Mouse (Mus musculus) embryonic facial prominence, embryonic 10.5 days (tissue): ENCODE data around the gene Rrp15. TPM values are rescaled to one million over a fixed set of nuclear protein-coding genes. Genes with fewer than 3 reads are reported as not detected.

Experiments
- DNase-seq: peaks from one replicate; pipeline ENCODE4 v3.0.0-alpha.2; 2017; ENCODE audit warnings: low spot score
- H3K27ac ChIP-seq: fragments of 300-500 bp; sonication (generic); replicated peaks from 2 replicates; pipeline ENCODE4 v1.5.1; 2016; ENCODE audit warnings: mild to moderate bottlenecking
- H3K27me3 ChIP-seq: fragments of 300-500 bp; sonication (generic); replicated peaks from 2 replicates; pipeline ENCODE4 v1.6.1; 2016; ENCODE audit warnings: low read depth, mild to moderate bottlenecking; ENCODE audit not compliant: poor library complexity, severe bottlenecking
- H3K36me3 ChIP-seq: fragments of 300-500 bp; sonication (generic); replicated peaks from 2 replicates; pipeline ENCODE4 v1.6.1; 2016; ENCODE audit warnings: mild to moderate bottlenecking, moderate library complexity
- H3K4me1 ChIP-seq: fragments of 300-500 bp; sonication (generic); 2 replicates; pipeline ENCODE4 v1.6.1; 2016
- H3K4me3 ChIP-seq: fragments of 300-500 bp; sonication (generic); 2 replicates; pipeline ENCODE4 v1.5.1; 2016; ENCODE audit warnings: mild to moderate bottlenecking, moderate library complexity
- H3K9me3 ChIP-seq: fragments of 300-500 bp; sonication (generic); 2 replicates; pipeline ENCODE4 v1.6.1; 2016; ENCODE audit warnings: mild to moderate bottlenecking
- WGBS: fragments of 180-500 bp; shearing (Covaris S2); methylation state at CpG from one replicate; pipeline ENCODE4 v1.1.7; 2016; 5-methylcytosine and 5-hydroxymethylcytosine counted together
- polyA plus RNA-seq: library from polyadenylated mRNA; unstranded; fragments of >200 nt; fragmentation: Nextera tagmentation; extraction: Ambion mirVana; gene quantifications from 2 replicates; pipeline ENCODE4 v1.2.1, GENCODE M21; 2016

Gene Rrp15
- polyA plus RNA-seq, 1 experiment from 2014 or later = 94.0 TPM

- Histone ChIP-seq H3K27me3 (no peaks in the 10 kb centered on the region), H3K9me3 (no peaks in the 10 kb centered on the region), H3K27ac (no peak overlapping the region), H3K4me3 (no peak overlapping the region), H3K36me3 (peaks cover 6% of the 10 kb centered on the region; the same call in 1 of the 2 replicates), H3K4me1 (peaks cover 12% of the 10 kb centered on the region)
- no peak for DNase-seq
- 88% methylated on average over 9 of the region's 9 CpGs for WGBS
These were observed 57.5 kb downstream of the Rrp15 start for GRCm38 (mm10) chr1:186691708-186692107.

- Histone ChIP-seq H3K27ac (no peak overlapping the region), H3K4me3 (no peak overlapping the region), H3K27me3 (no peaks in the 10 kb centered on the region), H3K9me3 (no peaks in the 10 kb centered on the region), H3K36me3 (no peaks in the 10 kb centered on the region), H3K4me1 (peaks cover 16% of the 10 kb centered on the region)
- DNase-seq = no peak
- 87% methylated on average over 3 of the region's 3 CpGs for WGBS
These were observed 65.1 kb downstream of the Rrp15 start for GRCm38 (mm10) chr1:186684041-186684440.

GRCm38 (mm10) chr1:186682606-186683005 lies 66.6 kb downstream of the Rrp15 start:
- no peaks in the 10 kb centered on the region for H3K27me3 ChIP-seq
- H3K4me3 ChIP-seq = no peak overlapping the region
- H3K4me1 ChIP-seq = peaks cover 16% of the 10 kb centered on the region
- H3K9me3 ChIP-seq = no peaks in the 10 kb centered on the region
- DNase-seq = no peak
- WGBS = 32% methylated on average over 7 of the region's 7 CpGs
- no peaks in the 10 kb centered on the region for H3K36me3 ChIP-seq
- H3K27ac ChIP-seq = peak overlapping the region; percentile 36; the same call in 1 of the 2 replicates

- 82% methylated on average over 12 of the region's 12 CpGs for WGBS
- peaks cover 23% of the 10 kb centered on the region for H3K4me1 ChIP-seq
- H3K9me3 ChIP-seq = no peaks in the 10 kb centered on the region
- H3K27me3 ChIP-seq = no peaks in the 10 kb centered on the region
- DNase-seq = no peak
- no peak overlapping the region for H3K4me3 ChIP-seq
- H3K27ac ChIP-seq = no peak overlapping the region
- H3K36me3 ChIP-seq = no peaks in the 10 kb centered on the region
These were observed 71.5 kb downstream of the Rrp15 start for GRCm38 (mm10) chr1:186677614-186678013.

- no peak overlapping the region for H3K4me3 ChIP-seq
- WGBS = 67% methylated on average over 5 of the region's 5 CpGs
- H3K4me1 ChIP-seq = peaks cover 16% of the 10 kb centered on the region; the same call in 1 of the 2 replicates
- no peak overlapping the region for H3K27ac ChIP-seq
- H3K36me3 ChIP-seq = no peaks in the 10 kb centered on the region
- H3K9me3 ChIP-seq = no peaks in the 10 kb centered on the region
- DNase-seq = no peak
- H3K27me3 ChIP-seq = no peaks in the 10 kb centered on the region
These were observed 73.0 kb downstream of the Rrp15 start for GRCm38 (mm10) chr1:186676199-186676598.

GRCm38 (mm10) chr1:186675263-186675662 lies 73.9 kb downstream of the Rrp15 start:
- H3K36me3 ChIP-seq = no peaks in the 10 kb centered on the region
- WGBS = 87% methylated on average over 6 of the region's 6 CpGs
- H3K4me1 ChIP-seq = peaks cover 16% of the 10 kb centered on the region; the same call in 1 of the 2 replicates
- DNase-seq = no peak
- H3K9me3 ChIP-seq = no peaks in the 10 kb centered on the region
- H3K27me3 ChIP-seq = no peaks in the 10 kb centered on the region
- no peak overlapping the region for H3K27ac ChIP-seq
- no peak overlapping the region for H3K4me3 ChIP-seq

GRCm38 (mm10) chr1:186674621-186675020 lies 74.5 kb downstream of the Rrp15 start:
- Histone ChIP-seq H3K36me3 (no peaks in the 10 kb centered on the region), H3K27me3 (no peaks in the 10 kb centered on the region), H3K4me3 (no peak overlapping the region), H3K4me1 (peaks cover 16% of the 10 kb centered on the region; the same call in 1 of the 2 replicates), H3K27ac (no peak overlapping the region), H3K9me3 (no peaks in the 10 kb centered on the region)
- no peak for DNase-seq
- 86% methylated on average over 3 of the region's 3 CpGs for WGBS

GRCm38 (mm10) chr1:186673166-186673565 lies 76.0 kb downstream of the Rrp15 start:
- Histone ChIP-seq H3K27ac (no peak overlapping the region), H3K4me3 (no peak overlapping the region), H3K36me3 (no peaks in the 10 kb centered on the region), H3K27me3 (no peaks in the 10 kb centered on the region), H3K4me1 (peaks cover 16% of the 10 kb centered on the region; the same call in 1 of the 2 replicates), H3K9me3 (no peaks in the 10 kb centered on the region)
- no peak for DNase-seq
- WGBS = 81% methylated on average over 4 of the region's 4 CpGs

Other genes with a start within 250 kb of the Rrp15 start
- 16.6 and 25.6 TPM in 2 replicates for gene Tgfb2, start 43.4 kb downstream of the Rrp15 start, polyA plus RNA-seq
- 0.15 and 0.16 TPM in 2 replicates for gene D1Pas1, start 218.1 kb upstream of the Rrp15 start, polyA plus RNA-seq